Mouse (Mus musculus): ENCODE measurements around the gene Edem2. TPM values are rescaled to one million over a fixed set of nuclear protein-coding genes. Genes with fewer than 3 reads are reported as not detected.
"Not testable (repeated sequence)": the region's sequence is repeated elsewhere in the genome, so short reads cannot be mapped to it uniquely, and the experiment has no call there.

The Edem2 gene
- polyA plus RNA-seq, 1 experiment from 2014 or later: 40.3 TPM

DNA sequence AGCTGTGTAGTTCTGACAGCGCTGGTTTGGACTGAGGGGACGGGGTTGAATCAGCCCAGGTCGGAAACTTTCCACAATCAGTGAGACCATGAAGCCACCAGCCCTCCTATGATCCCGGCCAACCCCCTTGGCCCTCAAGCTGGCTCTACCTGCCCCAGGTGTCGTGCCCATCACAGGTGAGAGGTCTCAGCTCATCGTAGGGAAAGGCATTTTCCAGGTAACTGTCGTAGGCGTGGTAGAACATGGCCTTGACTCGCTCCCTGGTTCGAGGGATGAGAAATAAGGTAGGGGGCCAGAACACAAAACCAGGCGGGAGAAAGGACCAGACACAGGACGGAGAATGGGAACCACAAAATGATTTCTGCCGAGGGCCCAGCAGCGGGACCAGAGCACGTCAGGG is 533 bp downstream of the Edem2 start:
- Histone ChIP-seq H3K4me2 (peak overlapping the region; percentile 97), H3K4me3 (peak overlapping the region; percentile 90), H3K27ac (replicated peaks) (peak overlapping the region; percentile 64), H3K27me3 (no peaks in the 10 kb centered on the region), H3K9me3 (no peaks in the 10 kb centered on the region), H3K9ac (peak overlapping the region; percentile 88), H3K36me3 (peaks cover 19% of the 10 kb centered on the region), H3K4me1 (replicated peaks) (peaks cover 14% of the 10 kb centered on the region)
- peak; percentile 70 for ATAC-seq (ENCODE audit: low read depth)
- WGBS: 5% methylated on average over 15 of the region's 15 CpGs

DNA sequence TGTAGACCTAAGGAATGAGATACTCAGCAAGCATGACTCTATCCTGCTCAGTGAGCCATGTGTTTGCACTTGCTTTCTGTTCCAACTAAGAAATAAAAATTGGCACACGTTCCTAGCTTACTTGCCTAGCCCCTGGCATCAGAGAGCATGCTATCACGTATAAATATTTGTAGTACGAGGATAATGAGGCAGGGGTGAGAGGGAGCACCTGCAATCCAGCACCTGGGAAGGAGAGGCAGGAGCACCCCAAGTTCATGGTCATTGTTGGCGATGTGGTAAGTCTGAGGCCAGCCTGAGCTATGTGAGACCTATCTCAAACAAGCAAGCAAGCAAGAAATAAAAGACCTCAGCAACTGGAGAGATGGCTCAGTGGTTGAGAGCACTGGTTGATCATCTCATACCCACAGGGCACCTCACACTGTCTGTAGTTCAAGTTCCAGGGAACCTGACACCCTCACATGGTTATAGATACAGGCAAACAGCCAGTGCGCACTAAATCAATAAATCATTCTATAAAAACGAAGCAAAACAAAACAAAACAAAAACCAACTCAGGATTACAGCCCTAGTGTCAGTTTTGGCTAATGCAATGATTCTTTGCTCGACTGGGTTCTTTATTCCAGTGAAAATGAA is 1.4 kb downstream of the Edem2 start:
- 78% methylated on average over 7 of the region's 7 CpGs for WGBS
- Histone ChIP-seq H3K9me3 (no peaks in the 10 kb centered on the region), H3K9ac (no peak overlapping the region), H3K4me2 (peak overlapping the region; percentile 97), H3K27me3 (no peaks in the 10 kb centered on the region), H3K4me1 (replicated peaks) (peaks cover 14% of the 10 kb centered on the region), H3K36me3 (peaks cover 28% of the 10 kb centered on the region), H3K4me3 (no peak overlapping the region; the same call in 1 of the 2 replicates), H3K27ac (replicated peaks) (no peak overlapping the region)
- ATAC-seq (ENCODE audit: low read depth): no peak

DNA sequence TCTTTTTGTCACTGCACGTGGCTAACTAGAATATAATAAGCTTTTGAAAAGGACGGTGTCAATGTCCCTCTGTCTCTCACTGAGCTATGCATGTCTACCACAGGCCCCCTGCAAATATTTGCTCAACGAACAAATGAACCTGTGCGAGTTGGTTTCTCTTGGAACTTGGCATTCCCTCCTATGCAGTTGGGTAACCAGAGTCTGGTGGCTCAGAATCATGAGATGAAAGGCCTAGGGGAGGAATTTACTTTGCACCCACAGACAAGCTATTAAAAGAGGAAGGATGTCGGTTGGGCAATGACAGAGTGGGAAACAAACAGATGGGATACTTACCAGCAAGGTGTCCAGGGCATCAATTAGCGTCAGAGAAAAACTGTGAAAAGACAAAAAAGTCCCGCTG is 3.0 kb downstream of the Edem2 start:
- WGBS: 87% methylated on average over 7 of the region's 7 CpGs
- Histone ChIP-seq H3K27me3 (no peaks in the 10 kb centered on the region), H3K4me2 (no peak overlapping the region), H3K36me3 (peaks cover 44% of the 10 kb centered on the region), H3K27ac (replicated peaks) (no peak overlapping the region), H3K4me3 (no peak overlapping the region), H3K9ac (no peak overlapping the region), H3K9me3 (no peaks in the 10 kb centered on the region), H3K4me1 (replicated peaks) (peaks cover 14% of the 10 kb centered on the region)
- ATAC-seq (ENCODE audit: low read depth): no peak

DNA sequence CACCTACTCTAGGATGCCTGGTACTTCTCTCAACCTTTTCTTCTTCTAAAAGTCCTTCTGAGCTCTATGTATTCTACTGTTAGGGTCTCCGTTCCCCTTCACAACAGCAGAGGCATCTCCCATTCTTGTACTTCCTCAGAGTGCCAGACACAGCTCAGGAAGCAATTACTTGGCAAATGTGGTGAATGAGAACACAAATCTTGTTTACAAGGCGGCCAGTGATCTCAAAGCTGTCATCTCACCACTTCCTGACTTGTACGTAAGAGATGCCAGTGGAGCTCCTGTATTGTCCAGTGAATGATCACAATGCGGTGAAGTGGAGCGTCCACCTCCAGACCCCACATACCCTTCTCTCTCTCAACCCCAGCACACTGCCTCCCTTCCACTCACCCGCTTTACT is 4.7 kb downstream of the Edem2 start:
- peaks cover 57% of the 10 kb centered on the region for H3K36me3 ChIP-seq
- no peak overlapping the region for H3K9ac ChIP-seq
- no peak overlapping the region for H3K4me2 ChIP-seq
- 89% methylated on average over 6 of the region's 6 CpGs for WGBS
- no peaks in the 10 kb centered on the region for H3K27me3 ChIP-seq
- no peak overlapping the region for H3K4me3 ChIP-seq
- no peak for ATAC-seq (ENCODE audit: low read depth)
- H3K9me3 ChIP-seq: no peaks in the 10 kb centered on the region
- no peak overlapping the region for H3K27ac ChIP-seq (replicated peaks)
- peaks cover 14% of the 10 kb centered on the region for H3K4me1 ChIP-seq (replicated peaks)

DNA sequence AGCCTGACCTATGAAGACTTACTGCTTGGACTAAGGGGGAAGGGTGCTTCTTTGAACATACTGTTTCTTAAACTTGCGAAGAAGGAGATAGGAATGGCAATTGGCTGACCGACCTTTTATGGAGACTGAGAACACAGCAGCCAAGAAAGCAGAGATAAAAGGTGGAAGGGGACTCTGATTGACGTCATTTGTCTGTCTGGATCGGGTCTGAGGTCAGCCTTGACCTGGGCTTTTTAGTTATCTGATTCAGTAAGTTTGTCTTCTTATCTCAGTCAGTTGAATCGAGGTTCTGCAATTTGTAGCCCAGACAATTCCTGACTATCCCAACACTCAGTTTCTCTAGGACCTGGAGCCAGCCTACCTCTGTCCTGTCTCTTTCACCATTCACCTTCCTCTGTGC is 5.2 kb downstream of the Edem2 start:
- WGBS: 81% methylated on average over 5 of the region's 5 CpGs
- Histone ChIP-seq H3K4me1 (replicated peaks) (peaks cover 14% of the 10 kb centered on the region), H3K4me3 (no peak overlapping the region), H3K9me3 (no peaks in the 10 kb centered on the region), H3K9ac (no peak overlapping the region), H3K36me3 (peaks cover 62% of the 10 kb centered on the region), H3K27ac (replicated peaks) (no peak overlapping the region), H3K4me2 (no peak overlapping the region), H3K27me3 (no peaks in the 10 kb centered on the region)
- ATAC-seq (ENCODE audit: low read depth): no peak

DNA sequence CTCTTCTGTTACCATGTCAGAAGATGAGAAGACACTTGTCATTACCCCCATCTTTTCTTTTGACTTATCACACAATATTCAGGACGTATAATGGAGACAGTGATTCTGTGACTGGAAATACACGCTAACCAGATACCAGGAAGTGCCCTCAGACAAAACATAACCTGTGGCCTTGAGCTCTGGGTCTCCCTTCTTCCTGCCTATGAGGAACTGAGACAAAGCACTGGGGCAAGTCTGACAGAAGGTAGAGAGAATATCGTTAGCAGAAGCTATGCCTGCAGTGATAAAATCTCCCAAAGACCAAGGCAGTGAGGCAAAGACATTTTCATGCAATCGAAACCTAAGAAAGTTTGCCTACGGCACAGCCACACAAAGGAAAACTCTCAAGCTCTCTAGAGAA is 8.7 kb downstream of the Edem2 start:
- no peaks in the 10 kb centered on the region for H3K9me3 ChIP-seq
- ATAC-seq (ENCODE audit: low read depth): no peak
- WGBS: 91% methylated on average over 5 of the region's 5 CpGs
- H3K36me3 ChIP-seq: peaks cover 89% of the 10 kb centered on the region
- H3K27ac ChIP-seq (replicated peaks): no peak overlapping the region
- H3K4me2 ChIP-seq: no peak overlapping the region
- no peaks in the 10 kb centered on the region for H3K27me3 ChIP-seq
- no peak overlapping the region for H3K4me3 ChIP-seq
- no peak overlapping the region for H3K9ac ChIP-seq
- H3K4me1 ChIP-seq (replicated peaks): no peaks in the 10 kb centered on the region

DNA sequence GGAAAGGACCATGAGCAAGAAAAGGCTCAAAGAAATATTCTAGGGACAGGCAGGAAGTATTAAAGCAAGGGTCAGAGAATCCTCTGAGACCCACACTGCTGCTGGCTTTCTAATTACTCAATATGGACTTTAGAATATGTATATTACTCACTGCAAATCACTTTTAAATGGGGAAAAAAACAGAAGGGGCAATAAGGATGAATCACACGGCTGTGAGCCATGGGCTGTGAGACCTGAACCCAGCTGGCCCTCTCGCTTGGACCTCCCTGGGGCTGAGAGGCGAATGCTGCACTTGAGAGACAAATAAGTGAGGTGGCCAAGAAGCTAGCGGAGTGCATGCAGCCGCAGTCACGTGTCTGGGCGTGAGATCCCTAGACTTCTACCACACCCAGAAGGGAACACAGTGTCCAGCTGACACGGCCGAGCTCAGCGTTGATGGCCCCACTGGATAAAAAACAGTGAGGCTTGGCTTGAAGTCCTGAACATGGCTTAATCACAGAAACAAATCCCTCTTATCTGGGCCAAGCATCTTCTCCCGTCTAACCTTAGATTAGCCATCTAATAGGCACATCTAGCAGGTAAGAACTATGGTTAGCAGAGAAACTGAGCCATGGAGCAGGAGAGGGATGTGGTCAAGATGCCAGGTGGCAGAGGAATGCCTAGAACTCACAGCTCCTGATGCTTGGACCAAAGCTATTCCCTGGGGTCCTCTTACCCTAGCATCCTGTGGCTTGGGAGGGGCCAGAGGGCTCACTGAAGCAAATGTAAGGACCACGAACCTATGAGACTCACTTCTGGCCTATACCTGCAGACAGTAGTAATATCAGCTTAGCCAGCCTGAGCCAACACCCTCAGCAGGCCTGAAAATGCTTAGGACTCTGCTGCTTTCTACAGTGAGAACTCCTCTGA is 11.9 kb downstream of the Edem2 start:
- peaks cover 95% of the 10 kb centered on the region for H3K36me3 ChIP-seq
- no peaks in the 10 kb centered on the region for H3K4me1 ChIP-seq (replicated peaks)
- no peak overlapping the region for H3K4me2 ChIP-seq
- ATAC-seq (ENCODE audit: low read depth): no peak
- H3K4me3 ChIP-seq: no peak overlapping the region
- H3K27ac ChIP-seq (replicated peaks): no peak overlapping the region
- no peaks in the 10 kb centered on the region for H3K27me3 ChIP-seq
- H3K9ac ChIP-seq: no peak overlapping the region
- 92% methylated on average over 12 of the region's 12 CpGs for WGBS
- no peaks in the 10 kb centered on the region for H3K9me3 ChIP-seq

DNA sequence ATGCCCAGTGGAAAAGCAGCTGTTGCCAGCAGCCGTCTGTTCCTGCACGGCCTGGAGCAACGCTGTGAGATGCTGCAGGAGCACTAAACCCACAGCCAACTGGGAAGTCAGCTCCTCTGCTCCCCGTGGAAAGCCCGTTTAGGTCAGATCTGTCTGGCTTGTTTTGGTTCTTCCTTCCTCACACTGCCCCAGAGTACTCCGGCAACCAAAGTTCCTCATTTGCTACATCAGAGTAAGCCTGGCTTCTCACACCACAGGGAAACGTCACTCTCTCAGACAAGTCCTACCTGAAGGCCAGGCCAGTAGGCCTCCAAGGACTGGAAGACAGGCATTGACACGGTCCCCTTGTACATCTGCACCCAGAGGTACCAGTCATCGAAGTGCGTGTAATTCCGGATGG is 18.7 kb downstream of the Edem2 start:
- Histone ChIP-seq H3K9ac (no peak overlapping the region), H3K36me3 (peaks cover 92% of the 10 kb centered on the region)

DNA sequence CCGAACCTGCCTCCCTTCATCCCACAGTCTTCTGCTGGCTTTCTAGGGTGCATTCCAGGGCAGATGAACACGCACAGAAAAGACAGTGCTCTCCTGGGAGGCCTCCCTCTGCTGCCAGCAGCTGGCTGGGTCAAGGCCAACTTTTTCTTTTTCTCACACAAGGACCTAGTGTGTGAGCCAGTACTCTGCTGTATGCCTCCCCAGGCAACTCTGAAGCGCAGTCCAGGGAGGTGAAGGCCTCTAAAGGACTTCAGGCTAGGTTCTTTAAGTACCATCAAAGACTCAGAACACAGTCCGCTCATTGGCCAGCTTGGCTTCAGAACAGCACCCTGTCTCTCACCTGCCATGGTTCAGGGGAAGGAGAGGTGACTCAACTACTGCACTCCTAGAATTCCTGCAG is 22.0 kb downstream of the Edem2 start:
- no peak overlapping the region for H3K4me2 ChIP-seq
- 0 out of 2 replicates have a peak, but pooled peaks cover 5% of the 10 kb centered on the region for H3K4me1 ChIP-seq (replicated peaks)
- no peak overlapping the region for H3K27ac ChIP-seq (replicated peaks)
- ATAC-seq (ENCODE audit: low read depth): peak; percentile 40; the same call in 1 of the 2 replicates
- H3K9ac ChIP-seq: no peak overlapping the region
- no peaks in the 10 kb centered on the region for H3K27me3 ChIP-seq
- no peak overlapping the region for H3K4me3 ChIP-seq
- WGBS: 71% methylated on average over 4 of the region's 4 CpGs
- H3K9me3 ChIP-seq: no peaks in the 10 kb centered on the region
- H3K36me3 ChIP-seq: peaks cover 87% of the 10 kb centered on the region

More for the DNA sequence above, 18.7 kb downstream of the Edem2 start:
- no peak overlapping the region for H3K4me2 ChIP-seq
- H3K27me3 ChIP-seq: no peaks in the 10 kb centered on the region
- 90% methylated on average over 11 of the region's 11 CpGs for WGBS
- ATAC-seq (ENCODE audit: low read depth): no peak
- H3K4me1 ChIP-seq (replicated peaks): 0 out of 2 replicates have a peak, but pooled peaks cover 5% of the 10 kb centered on the region
- H3K27ac ChIP-seq (replicated peaks): no peak overlapping the region
- H3K4me3 ChIP-seq: no peak overlapping the region
- H3K9me3 ChIP-seq: no peaks in the 10 kb centered on the region

DNA sequence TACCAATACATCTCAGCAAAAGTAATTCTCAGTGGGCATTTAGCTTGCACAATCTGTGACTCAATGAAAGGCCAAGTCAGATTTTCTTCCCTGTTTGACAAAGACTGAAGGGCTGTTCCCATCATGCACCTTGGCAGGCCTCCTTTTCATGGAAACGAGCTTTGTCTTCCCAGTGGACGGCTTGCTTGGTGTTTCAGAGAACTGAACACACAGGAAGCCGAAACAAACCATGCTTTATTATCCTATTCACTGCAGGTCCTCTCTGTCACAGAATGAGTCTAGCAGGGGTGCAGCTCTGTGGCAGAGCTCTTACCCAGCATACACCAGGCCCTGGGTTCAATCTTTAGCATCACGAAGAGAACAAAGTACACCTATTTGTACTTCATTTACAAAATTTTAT is 25.6 kb downstream of the Edem2 start:
- Histone ChIP-seq H3K27me3 (no peaks in the 10 kb centered on the region), H3K9ac (no peak overlapping the region), H3K36me3 (peaks cover 68% of the 10 kb centered on the region), H3K27ac (replicated peaks) (peak overlapping the region; percentile 43; the same call in 1 of the 2 replicates), H3K4me1 (replicated peaks) (0 out of 2 replicates have a peak, but pooled peaks cover 5% of the 10 kb centered on the region), H3K4me2 (no peak overlapping the region), H3K9me3 (no peaks in the 10 kb centered on the region), H3K4me3 (no peak overlapping the region)
- 19% methylated on average over 4 of the region's 4 CpGs for WGBS
- no peak; the same call in 1 of the 2 replicates for ATAC-seq (ENCODE audit: low read depth)

DNA sequence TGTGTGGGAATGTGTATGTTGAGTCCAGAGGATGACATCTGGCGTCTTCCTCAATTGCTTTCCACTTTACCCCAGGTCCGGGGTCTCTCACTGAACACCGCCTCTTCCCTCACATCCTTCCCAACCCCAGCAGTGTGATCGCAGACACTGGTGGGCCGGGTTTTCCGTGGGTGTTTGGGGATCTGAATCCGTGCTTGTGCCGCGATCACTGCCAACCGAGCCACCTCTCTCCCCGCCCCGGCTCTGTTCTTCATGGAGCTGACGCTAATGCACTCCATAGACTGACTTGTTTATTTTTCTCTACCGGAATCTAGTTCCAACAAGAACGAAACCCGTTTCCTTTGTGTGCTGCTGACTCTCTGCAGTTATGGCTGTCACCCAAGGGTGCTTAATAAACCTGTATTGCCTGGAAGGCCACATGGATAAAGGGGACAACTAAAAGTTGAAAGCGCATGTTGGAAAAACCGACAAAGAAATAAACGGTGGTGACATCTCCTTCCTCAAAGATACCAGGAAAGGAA is 27.8 kb downstream of the Edem2 start:
- H3K9ac ChIP-seq: no peak overlapping the region
- H3K27ac ChIP-seq (replicated peaks): no peak overlapping the region
- no peak overlapping the region for H3K4me2 ChIP-seq
- H3K4me1 ChIP-seq (replicated peaks): no peaks in the 10 kb centered on the region
- peaks cover 50% of the 10 kb centered on the region for H3K36me3 ChIP-seq
- 91% methylated on average over 19 of the region's 19 CpGs for WGBS
- no peak for ATAC-seq (ENCODE audit: low read depth)
- H3K9me3 ChIP-seq: no peaks in the 10 kb centered on the region
- H3K27me3 ChIP-seq: no peaks in the 10 kb centered on the region
- no peak overlapping the region for H3K4me3 ChIP-seq

DNA sequence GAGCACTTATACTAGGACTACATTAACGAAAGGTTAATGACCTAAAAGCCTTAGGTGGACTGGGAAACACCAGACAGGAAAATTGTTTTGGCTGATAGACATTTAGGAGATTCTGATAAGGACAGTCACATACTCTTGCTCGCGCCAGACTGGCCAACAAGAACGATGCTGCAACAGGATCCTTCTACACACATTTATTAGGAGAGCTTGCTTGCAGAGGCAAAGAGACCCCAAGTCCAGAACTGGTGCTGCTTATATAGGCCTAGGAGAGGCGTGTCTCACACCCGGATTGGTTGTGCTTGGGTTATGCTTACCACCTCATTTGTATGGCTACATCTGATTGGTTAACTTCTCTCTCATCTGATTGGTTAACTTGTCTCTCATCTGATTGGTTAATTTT is 30.8 kb downstream of the Edem2 start:
- H3K36me3 ChIP-seq: peaks cover 24% of the 10 kb centered on the region
- not testable (repeated sequence) for H3K9me3 ChIP-seq; H3K27me3 ChIP-seq; H3K4me2 ChIP-seq; H3K4me1 ChIP-seq (replicated peaks); ATAC-seq (ENCODE audit: low read depth); H3K9ac ChIP-seq; H3K4me3 ChIP-seq; H3K27ac ChIP-seq (replicated peaks)
- WGBS: 90% methylated on average over 6 of the region's 6 CpGs

All from neural tube, embryonic 13.5 days (tissue).